Mouse (Mus musculus) bone marrow macrophage, adult 2 months (primary cell): Measurements from ENCODE around the gene Btbd9.

Experiments
- CTCF ChIP-seq: IDR thresholded peaks from 2 replicates; pipeline ENCODE4 v1.5.1; 2012; ENCODE audit warnings: low read depth, mild to moderate bottlenecking, low read length, moderate library complexity
- POLR2A ChIP-seq: IDR thresholded peaks from 2 replicates; pipeline ENCODE4 v1.6.1; 2012; ENCODE audit warnings: mild to moderate bottlenecking, low read depth, low read length, borderline replicate concordance

DNA sequence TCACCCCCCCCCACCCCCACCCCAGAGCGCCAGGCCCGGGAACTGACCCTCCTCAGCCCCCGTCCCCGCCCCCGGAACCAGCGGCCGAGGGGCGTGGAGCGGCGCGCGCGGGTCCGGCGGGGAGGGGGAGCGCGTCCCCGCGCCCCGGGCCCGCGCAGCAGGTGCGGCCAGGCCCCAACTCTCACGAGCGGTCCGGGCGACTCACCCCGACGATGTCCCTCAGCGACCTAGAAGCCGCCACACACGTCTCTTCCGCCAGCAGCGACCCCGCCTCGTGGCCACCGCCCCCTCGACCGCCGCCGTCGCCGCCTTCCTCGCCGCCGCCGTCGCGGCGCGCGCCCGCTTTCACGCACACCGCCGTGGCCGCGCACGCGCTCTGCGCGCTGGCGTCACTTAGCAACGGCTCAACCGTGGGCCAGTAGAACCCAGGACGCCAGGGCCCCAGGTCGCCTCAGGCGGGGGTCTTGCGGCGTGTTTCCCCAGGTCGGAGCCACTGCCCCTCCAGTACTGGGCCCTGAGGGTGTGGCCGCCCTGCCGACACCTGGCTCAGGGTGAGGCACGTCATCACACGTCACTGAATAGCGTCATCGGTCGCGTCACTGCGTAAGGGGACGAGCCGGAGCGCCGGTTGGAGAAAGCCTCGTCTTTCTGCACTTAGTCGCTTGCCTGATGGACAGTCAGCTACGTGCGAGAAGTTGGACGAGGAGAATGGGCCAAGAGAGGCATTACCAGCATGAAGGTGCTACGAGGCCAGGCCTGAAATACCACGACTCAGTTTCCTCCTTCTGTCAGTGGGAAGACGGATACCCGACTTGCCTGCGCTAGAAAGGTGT lies at the start of gene Btbd9:
- no peak for TF ChIP-seq CTCF
- no peak for TF ChIP-seq POLR2A
